Mouse (Mus musculus) hematopoietic stem cell, adult 5-6 weeks (primary cell): ENCODE results near the gene Retnlb. TPM values are rescaled to one million over a fixed set of nuclear protein-coding genes. Genes with fewer than 3 reads are reported as not detected.

ENCODE experiments used
- ATAC-seq, 2 experiments: fragments of 125-278 bp in 1 of 2; replicated peaks in 1 of 2; 2 replicates each; pipeline ENCODE4 v1.8.0; 2016 to 2017; ENCODE audit warnings: inconsistent platforms in 2 of 2, mild to moderate bottlenecking in 2 of 2, moderate number of reproducible peaks in 2 of 2, low read depth in 1 of 2, moderate TSS enrichment in 1 of 2; ENCODE audit not compliant: low FRiP score in 2 of 2, poor library complexity in 2 of 2, severe bottlenecking in 2 of 2, insufficient read depth in 1 of 2, low TSS enrichment in 1 of 2
- total RNA-seq: library from RNA; stranded (forward); fragments of 172-1452, 232-1000 nt; gene quantifications from 2 replicates; pipeline ENCODE4 v1.2.3, GENCODE M21; 2017

Retnlb gene
- total RNA-seq, 1 experiment from 2014 or later, result not detected

GRCm38 (mm10) chr16:48842266-48842665 is 25.6 kb downstream of the Retnlb start, which contains the start of gene Retnla:
Gene Retnla, plus strand, starts transcription at chr16:48842551.
- ATAC-seq, result no peak

GRCm38 (mm10) chr16:48843671-48844386 is 27.2 kb downstream of the Retnlb start:
- ATAC-seq, result no peak

GRCm38 (mm10) chr16:48865004-48865403 is 48.3 kb downstream of the Retnlb start:
- peak; percentile 73 to 82 for ATAC-seq

- ATAC-seq, result no peak
These were observed 51.0 kb downstream of the Retnlb start for GRCm38 (mm10) chr16:48867690-48868089.

Other genes starting within 250 kb of the Retnlb start
- gene Trat1, start 44.8 kb upstream of the Retnlb start, total RNA-seq, result 1.2 and 1.8 TPM in 2 replicates
- gene Retnla, start 25.7 kb downstream of the Retnlb start, total RNA-seq, result not detected in 2 replicates
- gene Retnlg, start 55.8 kb downstream of the Retnlb start, total RNA-seq, result 127 and 234 TPM in 2 replicates
- 38.1 and 39.1 TPM in 2 replicates for gene Dzip3, start 177.3 kb downstream of the Retnlb start, total RNA-seq
- 77.1 and 89.5 TPM in 2 replicates for gene Cip2a, start 177.3 kb downstream of the Retnlb start, total RNA-seq
- not detected in 2 replicates for gene Myh15, start 240.6 kb downstream of the Retnlb start, total RNA-seq